Mouse (Mus musculus) liver, postnatal 0 days (tissue): ENCODE data around the gene F11r.
"Not testable (repeated sequence)": the region's sequence is repeated elsewhere in the genome, so short reads cannot be mapped to it uniquely, and the experiment has no call there.

Experiments used
- CTCF ChIP-seq: sonication (generic); IDR thresholded peaks from 2 replicates; pipeline ENCODE4 v1.5.1; 2016; ENCODE audit warnings: antibody characterized with exemption, low read depth
- EP300 ChIP-seq: IDR thresholded peaks from 2 replicates; pipeline ENCODE4 v1.6.1; 2016; ENCODE audit warnings: antibody characterized with exemption, low read depth, mild to moderate bottlenecking

DNA sequence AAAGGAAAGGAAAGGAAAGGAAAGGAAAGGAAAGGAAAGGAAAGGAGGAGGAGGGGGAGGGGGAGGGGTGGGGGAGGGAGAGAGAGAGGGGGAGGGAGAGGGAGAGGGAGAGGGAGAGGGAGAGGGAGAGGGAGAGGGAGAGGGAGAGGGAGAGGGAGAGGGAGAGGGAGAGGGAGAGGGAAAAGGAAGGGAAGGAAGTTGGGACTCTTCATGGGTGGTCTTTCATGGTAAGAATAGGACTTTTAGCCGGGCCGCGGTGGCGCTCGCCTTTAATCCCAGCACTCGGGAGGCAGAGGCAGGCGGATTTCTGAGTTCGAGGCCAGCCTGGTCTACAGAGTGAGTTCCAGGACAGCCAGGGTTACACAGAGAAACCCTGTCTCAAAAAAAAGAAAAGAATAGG lies 34.6 kb downstream of the F11r start:
- TF ChIP-seq CTCF, EP300: not testable (repeated sequence)
